Comparison of ENCODE assay signal across 11 mouse cellular contexts in the genomic region with DNA sequence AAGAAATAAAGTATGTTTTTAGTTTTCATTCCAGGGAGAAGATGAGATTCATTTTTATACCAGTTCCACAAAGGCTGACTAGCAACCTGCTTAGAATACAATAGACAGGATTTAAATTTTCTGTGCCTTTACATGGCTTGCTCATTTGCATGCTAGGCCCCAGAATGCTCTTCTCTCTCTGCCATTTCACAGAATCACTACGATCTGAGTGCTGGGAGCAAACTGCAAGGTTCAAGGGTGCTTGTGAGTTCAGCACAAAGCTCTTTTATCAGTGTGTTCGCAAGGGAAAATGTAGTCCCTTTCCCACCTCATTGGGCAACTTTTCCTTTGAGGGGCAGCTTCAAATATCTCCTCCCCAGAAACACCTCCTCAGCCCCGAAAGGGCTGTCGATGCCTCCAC.
A peak's percentile ranks its signal among the peaks of the same experiment; 100 is the strongest.
DNase-seq lines count a peak whose midpoint lies in the region; ATAC-seq lines count a peak whose summit lies in the region.
"Had no signal": no experiment of that assay in that cellular context is flagged by ENCODE, and none has a peak within 500 bp of the region (broad histone marks: within the 10 kb centered on the region; RNA-seq: fewer than 3 reads in every experiment).

No protein-coding gene starts in this region.

- H3K9ac ChIP-seq in heart, embryonic 14.5 days (ENCODE audit: low read length): peak overlapping the region; percentile 50
- H3K9ac ChIP-seq in forebrain, embryonic 15.5 days (replicated peaks): 0 out of 2 replicates have a peak overlapping the region, but pooled peaks have one; percentile 15
- peak overlapping the region; percentile 36; the same call in 1 of the 2 replicates for H3K9ac ChIP-seq in midbrain, embryonic 13.5 days (replicated peaks)
- H3K9ac ChIP-seq: limb, embryonic 13.5 days had no signal

- peak overlapping the region; percentile 62 for H3K4me2 ChIP-seq in heart, embryonic 14.5 days (ENCODE audit: low read length)
- peak overlapping the region; percentile 28 for H3K4me2 ChIP-seq in forebrain, embryonic 15.5 days (replicated peaks)
- peak overlapping the region; percentile 49 for H3K4me2 ChIP-seq in midbrain, embryonic 13.5 days (replicated peaks)
- H3K4me2 ChIP-seq: limb, embryonic 13.5 days had no signal

- no peaks in the 10 kb centered on the region for H3K36me3 ChIP-seq in heart, embryonic 14.5 days (ENCODE audit: control insufficient read depth, insufficient read depth, low read length)
- no peaks in the 10 kb centered on the region for H3K36me3 ChIP-seq in forebrain, embryonic 15.5 days
- H3K36me3 ChIP-seq in midbrain, embryonic 13.5 days: no peaks in the 10 kb centered on the region
- H3K36me3 ChIP-seq: limb, embryonic 13.5 days had no signal

- H3K27ac ChIP-seq in heart, embryonic 14.5 days (replicated peaks in 1 of 2; ENCODE audit: control insufficient read depth in 1 of 2, insufficient read depth in 1 of 2, low read depth in 2 of 2, low read length in 2 of 2): no peak overlapping the region
- H3K27ac ChIP-seq in forebrain, embryonic 15.5 days (replicated peaks): peak overlapping the region; percentile 73
- peak overlapping the region; percentile 68 for H3K27ac ChIP-seq in midbrain, embryonic 13.5 days
- H3K27ac ChIP-seq: limb, embryonic 13.5 days; stomach, postnatal 0 days had no signal

- H3K9me3 ChIP-seq in heart, embryonic 14.5 days (ENCODE audit: control insufficient read depth, low read length): no peaks in the 10 kb centered on the region
- H3K9me3 ChIP-seq in forebrain, embryonic 15.5 days: no peaks in the 10 kb centered on the region
- no peaks in the 10 kb centered on the region for H3K9me3 ChIP-seq in midbrain, embryonic 13.5 days
- H3K9me3 ChIP-seq: limb, embryonic 13.5 days had no signal

- no peaks in the 10 kb centered on the region for H3K27me3 ChIP-seq in heart, embryonic 14.5 days (ENCODE audit: control insufficient read depth, insufficient read depth, low read length)
- no peaks in the 10 kb centered on the region for H3K27me3 ChIP-seq in forebrain, embryonic 15.5 days
- no peaks in the 10 kb centered on the region for H3K27me3 ChIP-seq in midbrain, embryonic 13.5 days

- WGBS in heart, embryonic 14.5 days: 22% methylated on average over 4 of the region's 4 CpGs
- WGBS in forebrain, embryonic 15.5 days: 7% methylated on average over 4 of the region's 4 CpGs
- WGBS in midbrain, embryonic 13.5 days: 5% methylated on average over 4 of the region's 4 CpGs

- no peak for DNase-seq in heart, postnatal 4 days
- DNase-seq in R1 (ENCODE audit: low read depth, low spot score): peak; percentile 64
- no peak for DNase-seq in yolk sac, embryonic 10.5 days (ENCODE audit: low spot score)
- DNase-seq in spleen, adult 18-20 months: no peak
- no peak for DNase-seq in testis, postnatal 10 days (ENCODE audit: low spot score)
- DNase-seq: right cerebral cortex, postnatal 25 days had no signal

- no peak for ATAC-seq in heart, embryonic 14.5 days (ENCODE audit: insufficient number of reproducible peaks, insufficient read depth, low FRiP score, low read depth)
- ATAC-seq in forebrain, embryonic 15.5 days (replicated peaks): no peak
- peak; percentile 44; the same call in 1 of the 2 replicates for ATAC-seq in midbrain, embryonic 13.5 days

- H3K4me3 ChIP-seq in heart, embryonic 14.5 days (ENCODE audit: control insufficient read depth in 1 of 2, insufficient read depth in 1 of 2, low read depth in 1 of 2, low read length in 2 of 2): peak overlapping the region in 1 of 2 experiments; percentile 8; a peak in 1 of 4 replicates
- H3K4me3 ChIP-seq in forebrain, embryonic 15.5 days: no peak overlapping the region
- peak overlapping the region; percentile 14 for H3K4me3 ChIP-seq in midbrain, embryonic 13.5 days (replicated peaks)
- H3K4me3 ChIP-seq: limb, embryonic 13.5 days had no signal

- no peaks in the 10 kb centered on the region; a peak in 1 of 4 replicates for H3K4me1 ChIP-seq in heart, embryonic 14.5 days (ENCODE audit: control insufficient read depth in 2 of 2, insufficient read depth in 2 of 2, low read length in 2 of 2)
- H3K4me1 ChIP-seq in forebrain, embryonic 15.5 days: peaks cover 38% of the 10 kb centered on the region
- H3K4me1 ChIP-seq in midbrain, embryonic 13.5 days (replicated peaks): peaks cover 25% of the 10 kb centered on the region

Comparison
In these comparisons a context has a peak if more than half of its experiments do, and no peak if none do; other contexts are left out.
1. H3K27ac ChIP-seq: peak in forebrain, embryonic 15.5 days (single experiment) and midbrain, embryonic 13.5 days (single experiment); none in heart, embryonic 14.5 days (0 of 2).
2. Peak in every context shown above with its lines, with median percentiles within 50 percentile points of each other: H3K4me2 ChIP-seq and H3K9ac ChIP-seq.